Comparison of ENCODE assay signal across 17 mouse cellular contexts in the genomic region with DNA sequence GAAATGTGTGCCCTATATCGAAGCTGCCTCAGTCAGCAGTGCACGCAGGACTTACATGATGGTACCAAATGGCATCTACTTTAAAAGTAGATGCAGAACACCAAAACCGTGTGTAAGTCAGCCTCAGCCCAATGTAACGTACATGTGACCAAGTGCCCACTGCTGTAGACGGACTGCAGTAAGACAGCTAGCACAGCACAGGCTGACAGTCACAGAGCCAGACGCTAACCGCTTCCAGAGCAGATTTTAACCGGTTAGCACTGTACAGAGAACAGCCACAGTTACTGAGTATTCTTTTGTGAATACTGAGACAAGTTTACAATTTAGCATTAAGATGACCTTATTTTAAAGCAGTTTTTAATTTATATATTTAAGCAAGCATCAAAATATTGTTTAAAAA.
"Had no signal": no experiment of that assay in that cellular context is flagged by ENCODE, and none has a peak within 500 bp of the region (broad histone marks: within the 10 kb centered on the region; RNA-seq: fewer than 3 reads in every experiment).

No protein-coding gene starts in this region.

- H3K36me3 ChIP-seq: limb, embryonic 15.5 days; liver, embryonic 12.5 days; neural tube, embryonic 15.5 days had no signal

- H3K4me1 ChIP-seq: limb, embryonic 15.5 days; megakaryocyte, embryonic 14.5 days had no signal

- H3K4me3 ChIP-seq: layer of hippocampus, adult 2 months; limb, embryonic 15.5 days; liver, embryonic 12.5 days; megakaryocyte, embryonic 14.5 days; myocyte; neural tube, embryonic 15.5 days had no signal

- H3K9ac ChIP-seq: limb, embryonic 15.5 days; liver, embryonic 12.5 days; lung, embryonic 14.5 days; neural tube, embryonic 15.5 days had no signal

- H3K9me3 ChIP-seq: limb, embryonic 15.5 days; liver, embryonic 12.5 days; megakaryocyte, embryonic 14.5 days; neural tube, embryonic 15.5 days had no signal

- H3K27me3 ChIP-seq: limb, embryonic 15.5 days; liver, embryonic 12.5 days; megakaryocyte, embryonic 14.5 days; neural tube, embryonic 15.5 days had no signal

- H3K4me2 ChIP-seq: limb, embryonic 15.5 days; liver, embryonic 12.5 days; lung, embryonic 14.5 days; neural tube, embryonic 15.5 days had no signal

- H3K27ac ChIP-seq: layer of hippocampus, adult 2 months; limb, embryonic 15.5 days; liver, embryonic 12.5 days; macrophage; neural tube, embryonic 15.5 days had no signal

- ATAC-seq: liver, embryonic 12.5 days had no signal

- DNase-seq: kidney, adult 11 months; kidney, adult 9 months; kidney, postnatal 10 days; kidney, postnatal 4 days; left cerebral cortex, postnatal 4 days; lung, embryonic 14.5 days; lung, postnatal 10 days; right cerebral cortex, adult 18-20 months; right cerebral cortex, postnatal 25 days; thymus, postnatal 36 days had no signal
